Mouse (Mus musculus): ENCODE data around the gene Polg2.

DNA sequence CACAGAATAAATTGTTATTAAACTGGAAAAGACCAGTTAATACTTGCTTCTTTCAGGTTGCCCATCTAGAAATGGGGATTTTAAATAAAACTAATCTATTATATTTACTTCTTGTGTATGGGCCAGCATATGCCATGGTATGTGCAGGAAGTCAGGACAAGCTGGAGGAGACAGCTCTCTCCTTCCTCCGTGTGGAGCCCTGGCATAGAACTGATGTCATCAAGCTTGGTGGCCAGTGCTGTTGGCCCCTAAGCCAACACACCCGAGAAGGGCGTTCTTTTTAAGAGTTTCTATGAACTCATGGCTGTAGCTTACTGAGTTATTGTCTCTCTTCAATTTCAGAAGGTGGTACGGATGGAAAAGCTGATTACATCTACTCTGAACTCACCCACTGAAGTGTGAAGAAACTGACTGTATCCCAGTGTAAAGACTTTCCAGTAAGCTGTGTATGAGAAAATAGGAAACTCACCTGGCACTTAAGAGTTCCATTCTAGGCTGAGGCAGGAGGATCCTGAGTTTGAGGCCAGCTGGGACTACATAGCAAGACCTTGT, 12.7 kb downstream of the Polg2 start:
- TF ChIP-seq CTCF (IDR thresholded peaks at IDR 0.05; ENCODE audit: borderline replicate concordance, insufficient read depth, low read length): no peak
- no peak for TF ChIP-seq POLR2A (IDR thresholded peaks at IDR 0.05; ENCODE audit: low read depth, low read length)

Data from embryonic fibroblast, embryonic 13.5 days (primary cell).